13 mouse cellular contexts compared by ENCODE assay signal in genomic region chr7:100722268-100722667, GRCm38 (mm10). TPM values are rescaled to one million over a fixed set of nuclear protein-coding genes. Genes with fewer than 3 reads are reported as not detected.
DNase-seq lines count a peak whose midpoint lies in the region; ATAC-seq and TF ChIP-seq lines count a peak whose summit lies in the region.
"Had no signal": no experiment of that assay in that cellular context is flagged by ENCODE, and none has a peak within 500 bp of the region (broad histone marks: within the 10 kb centered on the region; RNA-seq: fewer than 3 reads in every experiment).

No protein-coding gene starts in this region.

- H3K4me3 ChIP-seq in gastrocnemius, adult 2 months: no peak overlapping the region
- peak overlapping the region; percentile 14; the same call in 1 of the 2 replicates for H3K4me3 ChIP-seq in ES-Bruce4 (ENCODE audit: low read depth, low read length)
- no peak overlapping the region for H3K4me3 ChIP-seq in forebrain, embryonic 13.5 days
- H3K4me3 ChIP-seq in midbrain, embryonic 12.5 days: no peak overlapping the region
- no peak overlapping the region for H3K4me3 ChIP-seq in liver, embryonic 12.5 days
- H3K4me3 ChIP-seq: left cerebral cortex, adult 2 months had no signal

- peak; percentile 19 for DNase-seq in gastrocnemius, adult 2 months
- no peak for DNase-seq in gastrocnemius, adult 18-20 months (ENCODE audit: low spot score)
- DNase-seq in left cerebral cortex, postnatal 36 days (ENCODE audit: low spot score in 2 of 2): no peak
- DNase-seq: adrenal gland, adult 8-10 months; liver, postnatal 0 days had no signal

- H3K9me3 ChIP-seq in ES-Bruce4 (replicated peaks; ENCODE audit: control insufficient read depth, insufficient read depth, low read length, poor library complexity, severe bottlenecking): no peaks in the 10 kb centered on the region
- no peaks in the 10 kb centered on the region for H3K9me3 ChIP-seq in forebrain, embryonic 13.5 days (replicated peaks)
- no peaks in the 10 kb centered on the region for H3K9me3 ChIP-seq in midbrain, embryonic 12.5 days
- H3K9me3 ChIP-seq in liver, embryonic 12.5 days (replicated peaks): no peaks in the 10 kb centered on the region

- H3K4me2 ChIP-seq in forebrain, embryonic 13.5 days: peak overlapping the region; percentile 24; the same call in 1 of the 2 replicates
- no peak overlapping the region for H3K4me2 ChIP-seq in midbrain, embryonic 12.5 days (replicated peaks)
- H3K4me2 ChIP-seq in liver, embryonic 12.5 days: no peak overlapping the region

- peak overlapping the region; percentile 31; the same call in 1 of the 2 replicates for H3K9ac ChIP-seq in ES-Bruce4 (ENCODE audit: low read depth, poor library complexity, severe bottlenecking)
- peak overlapping the region; percentile 21 for H3K9ac ChIP-seq in forebrain, embryonic 13.5 days
- H3K9ac ChIP-seq in midbrain, embryonic 12.5 days (replicated peaks): no peak overlapping the region
- no peak overlapping the region for H3K9ac ChIP-seq in liver, embryonic 12.5 days
- H3K9ac ChIP-seq: liver, postnatal 0 days had no signal

- no peak for TF ChIP-seq POLR2A in ES-Bruce4 (IDR thresholded peaks at IDR 0.05; ENCODE audit: insufficient read depth, low read length)

- no peaks in the 10 kb centered on the region for H3K36me3 ChIP-seq in ES-Bruce4 (ENCODE audit: control insufficient read depth, insufficient read depth, low read length, poor library complexity, severe bottlenecking)
- H3K36me3 ChIP-seq in forebrain, embryonic 13.5 days (ENCODE audit: poor library complexity, severe bottlenecking): no peaks in the 10 kb centered on the region
- no peaks in the 10 kb centered on the region for H3K36me3 ChIP-seq in midbrain, embryonic 12.5 days
- no peaks in the 10 kb centered on the region for H3K36me3 ChIP-seq in liver, embryonic 12.5 days

- ATAC-seq in forebrain, embryonic 13.5 days: peak; percentile 71
- no peak for ATAC-seq in midbrain, embryonic 12.5 days (ENCODE audit: low FRiP score, low read depth)
- ATAC-seq in liver, embryonic 12.5 days: no peak
- no peak for ATAC-seq in monocyte, adult 5-6 weeks (replicated peaks; ENCODE audit: insufficient number of reproducible peaks, low FRiP score, low TSS enrichment, poor library complexity, severe bottlenecking)
- ATAC-seq: liver, postnatal 0 days; Patski had no signal

- 44% methylated on average over 6 of the region's 6 CpGs for WGBS in forebrain, embryonic 13.5 days
- WGBS in midbrain, embryonic 12.5 days: 66% methylated on average over 6 of the region's 6 CpGs
- 76% methylated on average over 6 of the region's 6 CpGs for WGBS in liver, embryonic 12.5 days (ENCODE audit: insufficient replicate concordance)

- TF ChIP-seq CTCF in gastrocnemius, adult 2 months (IDR thresholded peaks at IDR 0.05): no peak
- no peak for TF ChIP-seq CTCF in ES-Bruce4 (IDR thresholded peaks at IDR 0.05; ENCODE audit: low read depth, low read length)

- no peaks in the 10 kb centered on the region for H3K27me3 ChIP-seq in ES-Bruce4 (ENCODE audit: control insufficient read depth, insufficient read depth, low read length, poor library complexity, severe bottlenecking)
- no peaks in the 10 kb centered on the region for H3K27me3 ChIP-seq in forebrain, embryonic 13.5 days
- H3K27me3 ChIP-seq in midbrain, embryonic 12.5 days: no peaks in the 10 kb centered on the region
- no peaks in the 10 kb centered on the region for H3K27me3 ChIP-seq in liver, embryonic 12.5 days (replicated peaks)
- H3K27me3 ChIP-seq: Patski had no signal

- H3K27ac ChIP-seq in gastrocnemius, adult 2 months: no peak overlapping the region
- H3K27ac ChIP-seq in ES-Bruce4 (ENCODE audit: insufficient read depth, low read length): no peak overlapping the region
- peak overlapping the region; percentile 79 for H3K27ac ChIP-seq in forebrain, embryonic 13.5 days
- peak overlapping the region; percentile 75; the same call in 1 of the 2 replicates for H3K27ac ChIP-seq in midbrain, embryonic 12.5 days (replicated peaks)
- no peak overlapping the region for H3K27ac ChIP-seq in liver, embryonic 12.5 days
- H3K27ac ChIP-seq: kidney, postnatal 0 days; left cerebral cortex, adult 2 months had no signal

- intact Hi-C loops in gastrocnemius, adult 2 months (cut with DNase I): no loop called here
- intact Hi-C loops in left cerebral cortex, postnatal 36 days (cut with DNase I): no loop called here

- no peak for TF ChIP-seq EP300 in ES-Bruce4 (IDR thresholded peaks at IDR 0.05; ENCODE audit: insufficient read depth, low read depth, low read length)

- H3K4me1 ChIP-seq in ES-Bruce4 (ENCODE audit: control insufficient read depth, insufficient read depth, low read length): peaks cover 3% of the 10 kb centered on the region
- peaks cover 46% of the 10 kb centered on the region for H3K4me1 ChIP-seq in forebrain, embryonic 13.5 days
- H3K4me1 ChIP-seq in midbrain, embryonic 12.5 days: peaks cover 30% of the 10 kb centered on the region
- no peaks in the 10 kb centered on the region for H3K4me1 ChIP-seq in liver, embryonic 12.5 days

RNA-seq across cellular contexts. Expression of gene Fam168a, which starts 15.8 kb away (rescaled TPM):
- 10 to 100 TPM; 43.6 to 44.3 TPM for total RNA-seq in gastrocnemius, adult 2 months (2021)
- 10 to 100 TPM; 38.8 to 43.5 TPM for total RNA-seq in gastrocnemius, adult 18-20 months (2021)
- 27.4 and 35.5 TPM in 2 replicates for polyA plus RNA-seq in ES-Bruce4 (2011; ENCODE audit: insufficient read depth, insufficient read length, low read depth, missing spikeins)
- polyA plus RNA-seq in forebrain, embryonic 13.5 days (2015; fragmentation: Nextera tagmentation; extraction: Ambion mirVana): 80.0 and 85.9 TPM in 2 replicates
- 52.6 and 59.0 TPM in 2 replicates for polyA plus RNA-seq in midbrain, embryonic 12.5 days (2016; fragmentation: Nextera tagmentation; extraction: Ambion mirVana)
- polyA plus RNA-seq in liver, embryonic 12.5 days (2016; fragmentation: Nextera tagmentation; extraction: Ambion mirVana): 7.1 and 8.9 TPM in 2 replicates
- total RNA-seq in monocyte, adult 5-6 weeks (2017): 19.8 to 44.1 TPM (median 20.5 TPM) in 3 replicates
- total RNA-seq in left cerebral cortex, postnatal 36 days (2021): 100 to 1,000 TPM; 240 to 242 TPM

Comparison
In these comparisons a context has a peak if more than half of its experiments do, and no peak if none do; other contexts are left out.
1. H3K27ac ChIP-seq: peak in forebrain, embryonic 13.5 days (single experiment) and midbrain, embryonic 12.5 days (single experiment); none in gastrocnemius, adult 2 months (single experiment), ES-Bruce4 (single experiment) and liver, embryonic 12.5 days (single experiment).
2. H3K9ac ChIP-seq: peak in ES-Bruce4 (single experiment) and forebrain, embryonic 13.5 days (single experiment); none in midbrain, embryonic 12.5 days (single experiment) and liver, embryonic 12.5 days (single experiment).